Mouse (Mus musculus): ENCODE results near the gene Tmem176a. TPM values are rescaled to one million over a fixed set of nuclear protein-coding genes. Genes with fewer than 3 reads are reported as not detected.

Tmem176a gene
- total and polyA plus RNA-seq, 3 experiments: not detected

GRCm38 (mm10) chr6:48836146-48836545, 4.6 kb upstream of the Tmem176a start:
- no peak overlapping the region for H3K4me3 ChIP-seq (ENCODE audit: low read depth, low read length)
- no peaks in the 10 kb centered on the region for H3K4me1 ChIP-seq (ENCODE audit: insufficient read depth, low read depth, low read length)
- peaks cover 5% of the 10 kb centered on the region for H3K27me3 ChIP-seq (ENCODE audit: insufficient read depth, low read length)
- TF ChIP-seq TAL1 (conservative IDR thresholded peaks at IDR 0.05; ENCODE audit: low read depth, low read length) (no peak), CTCF (IDR thresholded peaks at IDR 0.05; ENCODE audit: low read depth, low read length) (no peak), GATA2 (IDR thresholded peaks at IDR 0.05; ENCODE audit: borderline replicate concordance, low read depth, low read length) (no peak), POLR2AphosphoS5 (IDR thresholded peaks at IDR 0.05; ENCODE audit: insufficient replicate concordance, low read depth, low read length) (no peak), GATA1 (IDR thresholded peaks at IDR 0.05; ENCODE audit: borderline replicate concordance, low read length) (no peak)
- H3K36me3 ChIP-seq (replicated peaks): no peaks in the 10 kb centered on the region
- ATAC-seq (ENCODE audit: extremely low read depth, insufficient number of reproducible peaks, low FRiP score, poor library complexity, severe bottlenecking): no peak
- no peaks in the 10 kb centered on the region for H3K9me3 ChIP-seq (replicated peaks)
- DNase-seq (ENCODE audit: low spot score): no peak

- no peak overlapping the region for H3K4me3 ChIP-seq (ENCODE audit: low read depth, low read length)
- TF ChIP-seq GATA1 (IDR thresholded peaks at IDR 0.05; ENCODE audit: borderline replicate concordance, low read length): no peak
- TF ChIP-seq CTCF (IDR thresholded peaks at IDR 0.05; ENCODE audit: low read depth, low read length): no peak
- no peak for TF ChIP-seq GATA2 (IDR thresholded peaks at IDR 0.05; ENCODE audit: borderline replicate concordance, low read depth, low read length)
- no peak for TF ChIP-seq POLR2AphosphoS5 (IDR thresholded peaks at IDR 0.05; ENCODE audit: insufficient replicate concordance, low read depth, low read length)
- TF ChIP-seq TAL1 (conservative IDR thresholded peaks at IDR 0.05; ENCODE audit: low read depth, low read length): no peak
- no peaks in the 10 kb centered on the region for H3K4me1 ChIP-seq (ENCODE audit: insufficient read depth, low read depth, low read length)
- H3K36me3 ChIP-seq (replicated peaks): no peaks in the 10 kb centered on the region
- H3K27me3 ChIP-seq (ENCODE audit: insufficient read depth, low read length): peaks cover 10% of the 10 kb centered on the region
- DNase-seq (ENCODE audit: low spot score): no peak
- no peak for ATAC-seq (ENCODE audit: extremely low read depth, insufficient number of reproducible peaks, low FRiP score, poor library complexity, severe bottlenecking)
- no peaks in the 10 kb centered on the region for H3K9me3 ChIP-seq (replicated peaks)
These were observed 3.2 kb upstream of the Tmem176a start for GRCm38 (mm10) chr6:48837516-48837915.

- TF ChIP-seq GATA1 (IDR thresholded peaks at IDR 0.05; ENCODE audit: borderline replicate concordance, low read length) (no peak), TAL1 (conservative IDR thresholded peaks at IDR 0.05; ENCODE audit: low read depth, low read length) (no peak), CTCF (IDR thresholded peaks at IDR 0.05; ENCODE audit: low read depth, low read length) (no peak), POLR2AphosphoS5 (IDR thresholded peaks at IDR 0.05; ENCODE audit: insufficient replicate concordance, low read depth, low read length) (no peak), GATA2 (IDR thresholded peaks at IDR 0.05; ENCODE audit: borderline replicate concordance, low read depth, low read length) (no peak)
- Histone ChIP-seq H3K9me3 (replicated peaks) (no peaks in the 10 kb centered on the region), H3K4me3 (ENCODE audit: low read depth, low read length) (no peak overlapping the region), H3K27me3 (ENCODE audit: insufficient read depth, low read length) (peaks cover 10% of the 10 kb centered on the region), H3K36me3 (replicated peaks) (no peaks in the 10 kb centered on the region), H3K4me1 (ENCODE audit: insufficient read depth, low read depth, low read length) (no peaks in the 10 kb centered on the region)
- ATAC-seq (ENCODE audit: extremely low read depth, insufficient number of reproducible peaks, low FRiP score, poor library complexity, severe bottlenecking): no peak
- DNase-seq (ENCODE audit: low spot score): no peak
These were observed 2.2 kb upstream of the Tmem176a start for GRCm38 (mm10) chr6:48838321-48839080.

- DNase-seq (ENCODE audit: low spot score): no peak
- Histone ChIP-seq H3K9me3 (replicated peaks) (no peaks in the 10 kb centered on the region), H3K27me3 (ENCODE audit: insufficient read depth, low read length) (peaks cover 7% of the 10 kb centered on the region; the same call in 1 of the 2 replicates), H3K4me3 (ENCODE audit: low read depth, low read length) (no peak within 1 kb of the TSS), H3K36me3 (replicated peaks) (no peaks in the 10 kb centered on the region), H3K4me1 (ENCODE audit: insufficient read depth, low read depth, low read length) (no peaks in the 10 kb centered on the region)
- no peak for ATAC-seq (ENCODE audit: extremely low read depth, insufficient number of reproducible peaks, low FRiP score, poor library complexity, severe bottlenecking)
- no peak for TF ChIP-seq TAL1 (conservative IDR thresholded peaks at IDR 0.05; ENCODE audit: low read depth, low read length)
- TF ChIP-seq GATA1 (IDR thresholded peaks at IDR 0.05; ENCODE audit: borderline replicate concordance, low read length): no peak
- TF ChIP-seq CTCF (IDR thresholded peaks at IDR 0.05; ENCODE audit: low read depth, low read length): no peak
- no peak for TF ChIP-seq GATA2 (IDR thresholded peaks at IDR 0.05; ENCODE audit: borderline replicate concordance, low read depth, low read length)
- TF ChIP-seq POLR2AphosphoS5 (IDR thresholded peaks at IDR 0.05; ENCODE audit: insufficient replicate concordance, low read depth, low read length): no peak
These were observed 380 bp downstream of the Tmem176a start, which contains the start of gene Tmem176b for GRCm38 (mm10) chr6:48840973-48841625. TSS of gene Tmem176b (minus strand) at chr6:48841496.

- H3K9me3 ChIP-seq (replicated peaks): no peaks in the 10 kb centered on the region
- ATAC-seq (ENCODE audit: extremely low read depth, insufficient number of reproducible peaks, low FRiP score, poor library complexity, severe bottlenecking): no peak
- DNase-seq (ENCODE audit: low spot score): no peak
- no peaks in the 10 kb centered on the region for H3K36me3 ChIP-seq (replicated peaks)
- H3K27me3 ChIP-seq (ENCODE audit: insufficient read depth, low read length): peaks cover 7% of the 10 kb centered on the region; the same call in 1 of the 2 replicates
- TF ChIP-seq CTCF (IDR thresholded peaks at IDR 0.05; ENCODE audit: low read depth, low read length) (no peak), POLR2AphosphoS5 (IDR thresholded peaks at IDR 0.05; ENCODE audit: insufficient replicate concordance, low read depth, low read length) (no peak), GATA1 (IDR thresholded peaks at IDR 0.05; ENCODE audit: borderline replicate concordance, low read length) (no peak), TAL1 (conservative IDR thresholded peaks at IDR 0.05; ENCODE audit: low read depth, low read length) (no peak), GATA2 (IDR thresholded peaks at IDR 0.05; ENCODE audit: borderline replicate concordance, low read depth, low read length) (no peak)
- no peak overlapping the region for H3K4me3 ChIP-seq (ENCODE audit: low read depth, low read length)
- H3K4me1 ChIP-seq (ENCODE audit: insufficient read depth, low read depth, low read length): no peaks in the 10 kb centered on the region
These were observed 1.6 kb downstream of the Tmem176a start for GRCm38 (mm10) chr6:48842111-48842842.

Data from G1E (cell line).